Mouse (Mus musculus) T-helper 17 cell (primary cell): ENCODE results near the gene Eif4g3.
"Not testable (repeated sequence)": the region's sequence is repeated elsewhere in the genome, so short reads cannot be mapped to it uniquely, and the experiment has no call there.

Experiments used
- in situ Hi-C, 2 experiments: fragments of 300-600 bp; cut with MboI, MseI; formaldehyde crosslinking; loops; 1 replicate in 1 of 2; 2 replicates in 1 of 2; pipeline ENCODE4 v1.15.1; 2025; ENCODE audit warnings: high pct_unique_total_duplicates in 2 of 2

The Eif4g3 gene

GRCm38 (mm10) chr4:137992890-137993289 is at the start of gene Eif4g3:
Gene Eif4g3 (plus strand): TSS chr4:137993022.
- in situ Hi-C loops = loop anchor here in 1 of 2 experiments (10.0 kb wide), 1 partner anchor 608 kb away; no protein-coding TSS in a partner anchor

DNA sequence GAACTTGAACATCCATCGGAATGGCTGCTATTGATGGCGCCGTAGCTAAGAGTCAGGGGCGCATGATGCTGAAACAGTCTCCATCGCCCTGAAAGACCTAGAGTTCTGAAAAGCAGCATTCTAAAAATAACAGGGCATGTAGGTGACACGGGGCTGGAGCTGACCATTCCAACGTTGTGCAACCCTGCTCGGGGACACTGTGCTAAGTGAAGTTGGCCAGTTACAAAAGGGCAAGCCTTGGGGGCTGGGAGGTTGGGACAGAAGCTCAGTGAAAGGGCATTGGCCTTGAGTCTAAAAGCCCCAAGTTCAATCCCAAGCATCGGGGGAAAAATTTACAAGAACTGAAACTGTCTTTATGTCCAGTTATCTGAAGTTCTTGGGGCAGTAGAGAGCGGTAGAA is 49.3 kb upstream of the Eif4g3 start:
- in situ Hi-C loops = no loop called here

GRCm38 (mm10) chr4:137945376-137945775 is 47.4 kb upstream of the Eif4g3 start:
- in situ Hi-C loops = loop anchor here in 1 of 2 experiments (5.0 kb wide), 1 partner anchor 93 kb away; no protein-coding TSS in a partner anchor

- in situ Hi-C loops = loop anchor here in 1 of 2 experiments (5.0 kb wide), 1 partner anchor 94 kb away; no protein-coding TSS in a partner anchor
Measured at GRCm38 (mm10) chr4:137946419-137946818, 46.4 kb upstream of the Eif4g3 start.

DNA sequence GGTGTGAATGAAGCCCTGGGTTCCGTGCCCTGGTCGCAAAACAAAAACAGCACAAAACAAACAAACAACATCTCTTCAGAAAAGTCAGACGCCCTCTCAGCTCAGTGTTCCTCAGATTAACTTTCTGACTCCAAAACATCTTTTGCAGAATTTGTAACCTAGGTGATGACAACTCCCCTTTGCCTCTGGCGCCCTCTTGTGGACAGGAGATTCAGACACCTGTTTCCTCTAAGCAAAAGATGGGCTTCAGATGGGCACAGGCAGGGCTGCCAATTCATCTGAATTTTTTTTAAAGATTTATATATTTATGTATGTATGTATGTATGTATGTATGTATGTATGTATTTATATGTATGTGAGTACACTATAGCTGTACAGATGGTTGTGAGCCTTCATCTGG is 40.0 kb upstream of the Eif4g3 start:
- in situ Hi-C loops = no loop called here

GRCm38 (mm10) chr4:137954184-137954583 is 38.6 kb upstream of the Eif4g3 start:
- in situ Hi-C loops = no loop called here

DNA sequence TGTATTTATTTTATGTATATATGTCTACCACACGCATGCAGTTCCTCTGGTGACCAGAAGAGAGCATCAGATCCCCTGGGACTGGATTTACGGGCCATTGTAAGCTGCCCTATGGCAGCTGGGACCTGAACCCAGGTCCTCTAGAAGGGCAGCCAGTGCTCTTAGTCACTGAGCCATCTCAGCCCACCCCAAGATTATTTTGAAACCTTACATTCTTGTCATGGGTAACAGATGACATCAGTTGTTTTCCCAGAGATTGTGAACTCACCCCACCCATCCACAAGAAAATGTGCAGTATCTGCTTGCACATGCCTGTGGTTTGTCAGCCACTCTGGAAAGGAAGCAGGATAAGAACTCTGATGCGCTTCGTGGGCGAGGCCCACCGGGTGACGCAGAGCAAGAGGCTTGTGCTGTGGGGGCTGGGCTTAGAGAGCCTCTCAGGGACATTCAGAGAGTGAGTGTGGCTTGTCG is 37.9 kb upstream of the Eif4g3 start:
- in situ Hi-C loops = loop anchor here in 1 of 2 experiments (5.0 kb wide), 1 partner anchor 103 kb away; no protein-coding TSS in a partner anchor

GRCm38 (mm10) chr4:137956260-137956659 is 36.6 kb upstream of the Eif4g3 start:
- in situ Hi-C loops = loop anchor here in 1 of 2 experiments (5.0 kb wide), 1 partner anchor 104 kb away; no protein-coding TSS in a partner anchor

- in situ Hi-C loops = loop anchor here in 1 of 2 experiments (5.0 kb wide), 1 partner anchor 108 kb away; no protein-coding TSS in a partner anchor
Measured at GRCm38 (mm10) chr4:137959889-137960665, 32.7 kb upstream of the Eif4g3 start.

GRCm38 (mm10) chr4:137960757-137961156 is 32.1 kb upstream of the Eif4g3 start:
- in situ Hi-C loops = no loop called here

GRCm38 (mm10) chr4:137962643-137963350 is 30.0 kb upstream of the Eif4g3 start:
- in situ Hi-C loops = no loop called here

GRCm38 (mm10) chr4:137963431-137963830 is 29.4 kb upstream of the Eif4g3 start:
- in situ Hi-C loops = no loop called here

- in situ Hi-C loops = no loop called here
Measured at GRCm38 (mm10) chr4:137963881-137964584, 28.8 kb upstream of the Eif4g3 start.

DNA sequence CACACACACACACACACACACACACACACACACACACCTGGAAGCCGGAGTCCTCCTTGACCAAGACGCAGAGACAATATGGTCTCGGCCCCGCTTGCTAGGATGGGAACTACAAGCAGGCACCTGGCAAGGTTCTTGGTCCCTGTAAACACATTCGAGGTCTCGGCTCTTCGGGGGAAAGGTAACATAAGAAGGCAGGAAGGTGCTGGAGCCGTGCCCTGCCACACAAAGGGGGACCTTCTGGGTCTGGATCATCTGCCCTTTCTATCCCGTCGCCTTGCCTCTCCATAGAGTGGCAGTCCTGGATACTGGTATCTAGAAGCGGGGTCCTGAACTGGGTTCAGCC is 28.3 kb upstream of the Eif4g3 start:
- in situ Hi-C loops = no loop called here

- in situ Hi-C loops = loop anchor here in 1 of 2 experiments (5.0 kb wide), 1 partner anchor 139 kb away; no protein-coding TSS in a partner anchor
Measured at GRCm38 (mm10) chr4:137968203-137968602, 24.6 kb upstream of the Eif4g3 start.

- in situ Hi-C loops = not testable (repeated sequence)
Measured at GRCm38 (mm10) chr4:137970623-137971199, 22.1 kb upstream of the Eif4g3 start.

DNA sequence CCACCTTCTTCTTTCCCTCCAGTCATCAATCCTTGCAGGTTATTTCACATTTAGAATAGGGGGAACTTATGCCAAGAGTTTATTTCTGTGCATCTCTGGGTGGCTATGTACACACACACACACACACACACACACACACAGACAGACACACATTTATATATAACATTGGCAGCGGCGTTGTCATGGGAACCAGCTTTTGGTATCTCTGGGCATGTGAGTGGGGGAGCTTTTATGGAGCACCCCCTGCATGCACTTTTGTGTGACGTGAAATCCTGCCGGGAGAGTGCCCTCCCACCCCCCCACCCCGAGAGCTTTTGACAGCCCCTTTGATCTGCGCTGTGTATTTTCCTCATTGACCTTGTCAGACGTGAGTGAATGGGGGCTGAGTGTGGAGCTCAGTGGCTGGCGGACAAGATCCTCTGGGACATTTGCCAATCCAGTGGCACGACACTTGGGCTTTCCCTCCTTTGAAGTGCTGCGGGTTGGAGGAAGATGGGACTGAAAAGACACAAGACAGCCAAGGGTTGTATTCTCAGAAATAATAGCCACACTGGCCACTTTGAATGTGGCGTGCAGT is 17.9 kb upstream of the Eif4g3 start:
- in situ Hi-C loops = not testable (repeated sequence)

DNA sequence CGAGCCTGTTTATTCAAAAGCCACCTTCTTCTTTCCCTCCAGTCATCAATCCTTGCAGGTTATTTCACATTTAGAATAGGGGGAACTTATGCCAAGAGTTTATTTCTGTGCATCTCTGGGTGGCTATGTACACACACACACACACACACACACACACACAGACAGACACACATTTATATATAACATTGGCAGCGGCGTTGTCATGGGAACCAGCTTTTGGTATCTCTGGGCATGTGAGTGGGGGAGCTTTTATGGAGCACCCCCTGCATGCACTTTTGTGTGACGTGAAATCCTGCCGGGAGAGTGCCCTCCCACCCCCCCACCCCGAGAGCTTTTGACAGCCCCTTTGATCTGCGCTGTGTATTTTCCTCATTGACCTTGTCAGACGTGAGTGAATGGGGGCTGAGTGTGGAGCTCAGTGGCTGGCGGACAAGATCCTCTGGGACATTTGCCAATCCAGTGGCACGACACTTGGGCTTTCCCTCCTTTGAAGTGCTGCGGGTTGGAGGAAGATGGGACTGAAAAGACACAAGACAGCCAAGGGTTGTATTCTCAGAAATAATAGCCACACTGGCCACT is 13.7 kb upstream of the Eif4g3 start:
- in situ Hi-C loops = not testable (repeated sequence)

GRCm38 (mm10) chr4:137982869-137983268 is 10.0 kb upstream of the Eif4g3 start:
- in situ Hi-C loops = no loop called here

- in situ Hi-C loops = no loop called here
Measured at GRCm38 (mm10) chr4:137984212-137984611, 8.6 kb upstream of the Eif4g3 start.
